Mouse (Mus musculus) cerebellum, adult 18-20 months (tissue): Measurements from ENCODE around the gene Gpr15.

Experiments
- DNase-seq, 2 experiments: peaks; one replicate each; pipeline ENCODE4 v3.0.0; 2021

Gpr15 gene

DNA sequence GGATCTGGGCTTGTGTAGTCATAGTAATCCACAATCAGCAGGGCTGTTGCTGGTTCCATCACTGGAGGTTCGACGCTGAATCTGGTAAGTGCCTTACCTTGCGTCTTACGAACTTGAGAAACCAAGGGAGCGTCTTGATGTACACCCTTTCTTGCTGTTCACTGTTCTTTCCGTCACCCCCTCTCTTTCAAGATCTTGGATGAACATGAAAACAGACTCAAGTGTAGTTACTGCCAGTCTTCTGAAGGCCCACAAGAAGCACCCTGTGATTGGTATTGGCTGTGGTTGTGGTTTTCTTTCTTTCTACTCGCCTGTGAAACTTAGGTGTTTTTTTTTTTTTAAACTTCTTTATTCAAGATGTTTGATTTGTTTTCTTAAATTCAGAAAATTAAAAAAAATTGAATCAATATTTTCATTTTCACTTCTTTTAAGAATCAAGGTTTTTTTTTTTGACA, at the start of gene Gpr15:
TSS of gene Gpr15 (minus strand) at position 405 of the 455 bp plus-strand sequence.
- DNase-seq = no peak

DNA sequence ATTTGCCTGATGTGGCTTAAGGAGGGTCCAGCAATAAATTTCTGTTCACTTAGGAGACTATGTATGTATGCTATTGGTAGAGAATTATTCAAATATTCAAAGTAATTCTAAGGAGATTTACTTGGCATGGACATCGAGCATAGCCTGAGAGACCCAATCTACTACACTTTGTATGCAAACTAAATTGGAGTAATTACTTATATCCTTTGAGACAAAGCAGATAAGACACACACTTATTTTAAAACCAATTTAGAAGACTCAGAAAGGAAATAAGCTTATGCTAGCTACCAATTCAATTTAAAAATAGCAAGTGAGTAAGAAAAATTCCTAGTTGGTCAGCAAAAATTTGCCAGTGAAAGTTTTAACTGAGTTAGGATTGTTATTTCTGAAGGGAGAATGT, 44.2 kb upstream of the Gpr15 start, which contains the start of gene Olfr172:
TSS of gene Olfr172 (minus strand) at position 101 of the 400 bp plus-strand sequence.
- DNase-seq = no peak

DNA sequence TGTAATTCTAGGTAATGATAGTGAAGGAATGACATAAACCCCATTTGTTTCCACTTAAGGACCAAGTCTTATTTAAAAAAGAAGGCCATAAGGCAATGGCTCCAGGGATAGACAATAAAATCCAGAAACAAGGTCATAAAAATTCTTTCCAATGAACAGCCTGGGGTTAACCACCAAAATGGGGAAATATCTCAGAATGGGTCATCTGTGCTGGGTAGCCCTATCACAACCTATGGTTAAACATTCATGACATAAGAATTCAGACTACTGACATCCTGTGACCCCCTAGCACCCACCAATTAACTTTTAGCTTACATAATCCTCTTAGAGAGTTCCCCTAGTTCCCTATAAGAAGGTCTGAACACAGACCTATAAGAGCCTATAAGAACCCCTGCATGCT, 37.3 kb upstream of the Gpr15 start:
- DNase-seq = no peak

DNA sequence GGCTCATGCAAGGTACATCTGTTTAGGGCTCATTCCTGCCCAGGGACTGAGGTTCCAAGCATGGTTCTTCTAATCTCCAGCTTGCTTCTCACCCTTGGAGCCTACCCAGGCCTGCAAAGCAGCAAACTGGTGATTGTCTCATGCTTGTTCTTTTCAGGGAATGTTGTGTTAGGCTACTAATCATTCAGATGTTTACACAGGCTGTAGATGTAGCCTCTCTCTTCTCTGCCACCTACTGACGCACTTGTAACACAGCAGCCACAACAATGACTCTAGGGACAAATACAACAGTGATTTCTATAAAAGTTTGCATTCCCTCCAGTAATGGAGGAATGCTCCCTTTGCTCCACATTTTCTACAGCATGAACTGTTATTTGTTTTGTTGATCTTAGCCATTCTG, 32.4 kb upstream of the Gpr15 start:
- no peak for DNase-seq

DNA sequence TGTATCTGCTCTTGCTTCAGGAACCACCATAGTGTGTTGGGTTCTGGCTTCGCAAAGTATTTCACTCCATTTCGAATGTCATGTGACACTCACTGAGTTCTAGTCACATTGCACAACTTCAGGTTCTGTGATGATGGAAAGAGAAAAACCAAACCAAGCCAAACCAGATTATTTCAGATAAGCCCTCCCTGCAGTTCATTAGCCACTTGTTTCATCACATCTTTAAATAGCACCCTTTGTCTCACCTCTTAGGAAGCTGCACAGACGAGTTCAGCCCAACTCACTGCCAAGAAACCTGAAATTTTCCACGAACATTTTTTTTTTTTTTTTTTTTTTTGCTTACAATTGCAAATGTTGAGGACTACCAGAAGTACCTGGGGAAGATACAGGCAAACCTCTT, 27.8 kb upstream of the Gpr15 start:
- DNase-seq = no peak

DNA sequence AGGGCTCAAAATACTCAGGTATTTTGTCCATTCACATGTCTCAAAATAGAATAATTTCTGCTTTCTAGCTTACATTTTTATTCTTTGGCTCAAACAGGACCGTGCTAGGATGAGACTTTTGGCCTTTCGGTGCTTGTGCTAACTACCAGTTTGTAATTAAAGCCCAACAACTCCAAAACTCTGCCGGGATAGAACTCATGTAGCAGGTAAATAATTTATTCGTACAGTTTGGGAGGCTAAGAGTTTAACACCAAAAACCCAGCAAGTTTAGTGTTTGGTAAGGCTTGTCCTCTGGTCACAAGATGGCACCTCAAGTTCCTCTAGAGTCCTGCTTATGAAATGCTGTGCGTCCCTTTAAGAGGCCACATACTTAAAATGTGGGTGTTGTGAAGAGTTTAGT, 21.9 kb upstream of the Gpr15 start:
- no peak for DNase-seq

DNA sequence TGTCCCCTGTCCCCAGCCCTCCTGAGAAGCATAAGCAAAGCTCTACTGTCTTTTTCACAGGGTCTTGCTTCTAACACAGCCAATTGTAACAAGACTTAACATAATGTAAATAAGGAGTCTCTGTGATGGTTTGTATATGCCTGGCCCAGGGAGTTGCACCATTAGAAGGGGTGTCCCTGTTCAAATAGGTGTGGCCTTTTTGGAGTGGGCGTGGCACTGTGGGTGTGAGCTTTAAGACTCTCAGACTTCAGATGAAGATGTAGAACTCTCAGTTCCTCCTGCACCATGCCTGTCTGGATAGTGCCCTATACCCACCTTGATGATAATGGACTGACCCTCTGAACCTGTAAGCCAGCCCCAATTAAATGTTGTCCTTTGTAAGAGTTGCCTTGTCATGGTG, 19.9 kb upstream of the Gpr15 start:
- no peak for DNase-seq

DNA sequence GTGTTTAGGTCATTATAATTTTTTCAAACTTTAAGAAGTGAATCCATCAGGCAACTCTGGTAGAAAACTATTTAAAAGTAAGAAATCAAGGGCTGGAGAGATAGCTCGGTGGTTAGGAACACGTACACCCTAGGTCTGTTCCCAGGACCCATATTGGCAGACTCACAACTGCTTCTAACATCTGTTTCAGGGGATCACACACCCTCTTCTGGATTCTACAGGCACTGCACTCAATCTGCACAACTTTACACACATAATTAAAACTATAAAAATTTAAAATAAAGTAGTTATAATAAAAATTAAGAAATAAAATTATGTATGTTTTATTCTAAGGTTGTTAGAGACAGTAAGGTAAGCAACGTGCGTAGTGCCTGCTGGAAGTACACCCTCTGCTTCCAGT, 19.3 kb upstream of the Gpr15 start:
- DNase-seq = no peak

DNA sequence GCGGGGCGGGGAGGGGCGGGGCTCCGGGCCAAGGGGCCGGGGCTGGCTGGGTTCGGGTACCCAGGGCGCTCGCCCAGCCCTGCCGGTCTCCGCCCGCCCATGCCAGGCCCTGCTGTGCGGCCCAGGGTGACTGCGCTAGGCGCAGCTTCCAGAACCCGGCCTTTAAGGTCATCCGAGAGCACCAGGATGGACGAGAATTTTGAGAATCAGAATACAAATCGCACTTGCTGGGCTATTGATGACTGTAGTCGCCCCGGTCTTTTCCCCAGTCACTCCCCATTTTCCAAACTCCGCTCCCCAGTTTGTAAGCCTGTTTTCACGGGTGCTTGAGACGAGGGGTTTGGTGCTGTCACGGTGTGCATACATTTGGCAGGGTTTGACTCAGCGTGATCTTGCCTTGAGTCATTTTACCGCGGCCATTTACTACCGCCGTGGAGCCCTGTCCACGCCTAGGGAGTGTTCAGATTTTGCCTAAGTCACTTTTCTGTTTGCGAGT, 9.4 kb upstream of the Gpr15 start:
- no peak for DNase-seq

DNA sequence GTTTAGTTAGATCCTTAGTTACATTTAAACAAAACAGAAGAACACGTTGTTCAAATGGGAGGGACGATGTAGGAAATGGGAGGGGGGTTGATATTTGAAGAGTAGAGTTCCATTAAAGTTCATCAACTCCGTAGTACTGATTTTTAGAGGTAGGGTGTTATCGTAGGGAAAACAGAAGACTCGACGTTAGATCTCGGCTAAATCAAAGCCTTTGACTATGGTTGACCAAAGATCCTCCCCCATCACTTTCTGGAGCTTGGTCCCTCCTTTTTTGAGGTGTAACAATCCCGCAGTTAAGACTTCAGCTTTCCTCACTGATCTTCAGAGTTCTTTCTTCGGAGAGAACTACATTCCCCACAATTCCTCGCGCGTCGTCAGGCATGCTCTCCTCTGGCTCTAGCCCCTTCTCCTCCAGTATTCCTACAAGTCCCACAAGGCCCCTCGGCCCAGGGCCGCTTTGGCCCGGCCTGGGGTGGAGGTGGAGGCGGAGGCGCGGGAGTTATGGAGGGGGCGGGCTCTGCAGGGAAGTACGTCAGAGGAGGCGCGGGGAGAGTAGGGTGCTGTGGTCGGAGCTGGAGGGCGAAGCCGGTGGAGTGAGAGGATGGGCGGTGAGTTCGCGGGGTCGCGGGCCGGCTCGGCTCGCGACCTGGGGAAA, 8.7 kb upstream of the Gpr15 start, which contains the start of gene Cldnd1:
TSS of gene Cldnd1 (plus strand) at position 434 of the 655 bp plus-strand sequence.
- DNase-seq = peak; percentile 92 to 99

DNA sequence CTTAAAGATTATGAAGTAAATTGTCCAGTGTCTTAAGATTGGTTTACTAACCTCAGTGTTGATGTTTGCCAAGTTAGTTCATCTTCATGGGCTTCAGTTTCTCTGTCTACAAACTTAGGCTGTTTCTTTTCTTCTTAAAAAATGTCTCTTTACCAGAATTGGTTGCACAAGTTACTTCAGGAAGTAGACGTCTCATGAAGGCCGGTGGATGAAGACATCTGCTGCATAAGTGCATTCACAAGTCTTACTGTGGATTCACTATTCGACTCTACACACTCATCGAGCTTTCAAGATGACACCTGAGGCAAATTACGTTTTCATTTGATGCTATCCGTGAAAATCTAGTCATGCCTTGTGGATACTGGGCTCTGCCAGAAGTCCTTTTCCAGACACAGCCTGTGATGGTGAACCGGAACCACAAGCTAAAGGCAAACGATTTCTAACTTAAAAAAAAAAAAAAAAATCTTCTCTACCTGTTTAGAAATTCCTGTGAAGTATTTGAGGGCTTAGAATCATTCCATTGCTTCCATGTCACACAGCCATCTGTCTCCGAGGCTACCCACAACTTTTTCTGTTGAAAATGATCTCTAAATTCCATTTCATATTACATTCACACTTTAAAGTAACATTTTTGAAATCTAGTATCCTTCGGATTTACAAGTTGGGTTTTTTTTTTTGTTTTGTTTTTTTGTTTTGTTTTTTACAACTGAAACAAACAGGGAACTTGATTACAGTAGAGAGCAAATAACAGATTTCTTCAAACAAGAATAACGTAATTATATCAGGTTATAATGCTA, 8.0 kb upstream of the Gpr15 start:
- no peak for DNase-seq

DNA sequence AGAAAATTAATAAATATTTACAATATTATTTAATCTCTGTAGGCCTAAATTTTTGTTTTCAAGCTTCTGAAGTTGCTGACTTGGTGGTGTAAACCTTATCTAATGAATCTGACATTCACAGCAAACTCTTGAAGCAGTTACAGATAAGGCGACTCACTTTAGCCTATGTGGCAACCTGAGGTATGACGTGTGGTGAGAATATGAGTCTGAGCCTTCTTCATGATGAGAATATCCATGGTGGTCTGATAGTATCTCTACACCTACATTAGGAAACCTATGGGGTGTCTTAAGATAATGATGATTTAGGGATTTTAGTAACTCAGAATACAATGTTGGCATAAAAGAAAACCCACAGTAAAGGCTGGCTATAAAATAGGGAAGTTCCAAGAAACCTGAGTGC, 3.4 kb upstream of the Gpr15 start:
- no peak for DNase-seq

DNA sequence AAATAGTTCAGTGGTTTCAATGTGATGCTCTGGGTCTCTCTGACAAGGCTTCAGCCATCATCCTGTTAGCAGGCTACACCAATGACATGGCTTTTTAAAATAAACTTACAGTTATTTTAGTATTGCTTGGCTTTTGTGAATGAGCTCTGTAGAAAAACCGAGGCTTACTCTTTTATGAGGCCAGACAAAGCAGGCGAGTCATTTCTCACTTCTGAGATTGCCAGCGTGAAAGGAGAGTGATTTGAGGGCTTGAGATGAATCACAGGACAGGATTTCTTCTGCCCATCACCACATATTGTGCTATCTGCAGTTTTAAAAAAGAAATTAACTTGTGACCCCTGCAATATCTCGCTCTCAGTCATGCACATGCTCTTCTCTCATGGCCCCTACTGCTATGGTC, 3.9 kb downstream of the Gpr15 start:
- DNase-seq = no peak

DNA sequence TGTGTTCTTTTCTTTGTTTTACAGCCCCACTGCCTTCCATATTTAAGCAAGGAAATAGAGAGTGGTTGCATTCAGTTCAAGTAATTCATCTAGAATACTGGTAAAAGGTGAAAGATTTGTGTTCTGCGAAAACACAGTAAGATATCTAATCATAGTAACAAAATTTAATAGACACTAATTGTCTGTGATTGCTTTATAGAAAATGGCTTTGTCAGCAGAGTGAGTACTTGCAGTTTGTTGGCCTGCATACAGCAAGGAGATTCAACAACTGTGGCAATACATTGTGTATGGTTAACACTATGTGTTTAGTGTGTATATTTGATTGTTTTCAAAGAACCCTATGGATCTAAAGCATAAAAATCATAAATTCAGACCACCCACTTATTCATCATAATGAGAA, 5.7 kb downstream of the Gpr15 start:
- no peak for DNase-seq

DNA sequence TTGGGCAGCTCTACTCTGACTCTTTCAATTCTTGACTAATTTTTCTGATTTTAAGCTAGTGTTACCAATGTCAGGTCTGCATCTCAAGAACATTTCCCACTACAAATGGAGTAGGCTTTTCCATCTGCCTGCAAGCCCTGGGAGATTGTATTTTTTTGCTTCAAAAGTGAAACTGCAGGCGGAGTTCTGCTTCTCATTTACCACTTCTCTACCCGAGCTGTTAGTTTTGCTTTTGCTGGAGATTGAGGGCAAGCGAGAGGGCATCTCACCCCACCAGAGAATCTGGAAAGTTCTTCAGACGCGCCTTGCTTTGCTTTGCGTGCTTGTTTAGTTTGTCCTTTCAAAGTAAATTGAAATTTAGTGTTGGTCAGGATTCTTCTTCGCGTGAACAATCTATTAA, 6.6 kb downstream of the Gpr15 start:
- DNase-seq = no peak

DNA sequence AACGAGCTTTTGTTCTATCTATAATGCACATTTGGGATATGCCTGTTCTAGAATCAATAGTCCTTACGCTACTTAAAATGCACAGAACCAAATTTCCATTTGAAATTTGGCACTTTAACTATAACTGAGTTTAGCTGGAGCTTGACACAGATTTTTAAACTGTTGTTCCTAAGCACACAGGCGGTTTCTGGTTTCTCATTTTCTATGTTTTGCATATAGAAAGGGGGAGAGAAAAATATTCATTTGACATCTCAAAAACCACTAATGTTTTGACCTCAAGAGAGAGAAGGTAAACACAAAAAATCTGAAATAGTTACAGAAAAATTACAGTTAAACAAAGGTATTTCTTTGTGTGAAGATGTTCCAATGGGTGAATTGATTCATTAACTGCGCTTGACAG, 9.3 kb downstream of the Gpr15 start:
- no peak for DNase-seq

DNA sequence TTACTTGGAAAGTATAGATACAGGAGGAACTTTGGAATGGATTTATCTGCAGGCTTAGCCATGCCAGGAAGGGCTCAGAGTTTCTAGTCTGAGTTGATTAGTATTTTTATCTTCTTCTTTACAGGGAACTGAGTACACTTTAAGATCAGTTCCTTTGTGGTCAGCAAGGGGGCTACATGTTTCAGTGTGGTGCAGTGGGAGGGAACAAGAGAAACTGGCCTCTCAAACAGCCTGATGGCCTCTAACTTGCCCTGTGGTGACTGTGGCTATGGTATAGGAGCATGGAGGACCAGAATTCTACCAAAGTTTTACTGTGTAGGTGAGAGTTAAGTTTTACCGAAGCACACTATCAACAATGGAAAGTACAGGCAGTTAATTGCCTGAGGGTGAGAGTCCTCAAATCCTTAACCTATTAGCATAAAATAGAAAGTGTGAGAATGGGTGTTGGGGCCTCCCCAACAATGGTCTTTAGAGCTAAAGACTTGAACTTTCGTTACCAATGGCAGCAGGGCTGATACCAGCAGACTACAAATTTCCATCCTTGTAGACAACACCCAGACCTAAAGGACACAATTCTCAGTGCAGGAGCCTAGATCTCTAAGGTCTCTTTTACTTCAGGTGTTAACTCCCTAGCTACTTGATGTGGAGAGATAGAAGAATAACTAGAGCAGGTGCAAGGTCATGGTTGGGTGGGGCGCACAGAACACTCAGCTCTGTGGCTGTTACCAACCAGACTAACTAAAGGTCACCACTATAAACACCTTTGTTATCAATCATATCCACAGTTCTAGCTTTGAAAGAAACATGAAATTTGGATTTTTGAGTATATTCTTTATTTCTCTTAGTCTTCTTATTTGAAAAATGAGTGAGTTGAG, 10.0 kb downstream of the Gpr15 start:
- DNase-seq = no peak

DNA sequence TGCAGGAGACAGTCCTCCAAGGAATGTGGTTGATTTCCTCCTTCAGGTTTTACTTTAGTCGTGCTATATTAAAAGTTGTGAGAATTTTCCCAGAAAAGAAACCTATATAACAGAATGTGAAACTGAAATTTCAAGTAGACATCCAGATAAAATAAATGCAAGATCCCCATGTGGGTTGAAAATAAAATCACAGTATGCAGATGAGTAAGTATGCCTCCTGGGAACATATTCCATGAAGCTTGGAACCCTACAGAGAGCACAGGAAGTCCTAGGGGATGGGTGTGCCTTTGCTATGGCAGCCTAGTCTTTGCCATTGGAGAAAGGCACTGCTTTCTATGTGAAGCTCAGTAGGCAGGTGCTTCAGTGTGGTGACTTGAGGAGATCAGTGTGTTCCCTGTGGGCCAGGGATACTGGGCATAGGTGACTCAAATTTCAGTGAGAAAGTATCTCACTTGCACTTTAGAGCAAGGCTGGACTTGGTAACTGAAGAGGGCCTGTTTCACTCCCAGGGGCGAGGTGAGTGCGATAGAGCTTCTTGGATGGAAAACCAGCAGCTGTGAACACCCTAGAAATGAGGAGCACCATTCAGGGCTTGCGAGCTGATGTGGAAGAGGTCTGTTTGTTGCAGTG, 11.5 kb downstream of the Gpr15 start:
- DNase-seq = no peak

DNA sequence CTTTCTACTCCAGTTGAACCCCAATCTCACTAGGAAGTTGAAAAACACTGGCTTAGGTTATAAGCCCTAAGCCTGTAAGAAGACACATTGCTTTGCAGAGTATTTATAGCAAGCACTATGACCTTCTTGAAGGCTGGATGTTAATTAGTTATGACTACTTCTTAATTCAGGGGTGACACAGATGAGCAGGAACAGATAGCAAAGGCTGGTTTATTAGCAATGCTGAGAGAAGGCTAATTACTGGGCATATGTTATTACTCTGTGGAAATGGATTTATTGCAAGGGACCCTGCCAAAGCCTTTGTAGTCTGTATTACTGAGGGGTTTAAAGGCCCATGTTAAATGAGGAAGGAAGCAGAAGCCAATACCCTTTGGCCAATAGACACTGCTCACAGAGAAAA, 13.9 kb downstream of the Gpr15 start:
- no peak for DNase-seq

DNA sequence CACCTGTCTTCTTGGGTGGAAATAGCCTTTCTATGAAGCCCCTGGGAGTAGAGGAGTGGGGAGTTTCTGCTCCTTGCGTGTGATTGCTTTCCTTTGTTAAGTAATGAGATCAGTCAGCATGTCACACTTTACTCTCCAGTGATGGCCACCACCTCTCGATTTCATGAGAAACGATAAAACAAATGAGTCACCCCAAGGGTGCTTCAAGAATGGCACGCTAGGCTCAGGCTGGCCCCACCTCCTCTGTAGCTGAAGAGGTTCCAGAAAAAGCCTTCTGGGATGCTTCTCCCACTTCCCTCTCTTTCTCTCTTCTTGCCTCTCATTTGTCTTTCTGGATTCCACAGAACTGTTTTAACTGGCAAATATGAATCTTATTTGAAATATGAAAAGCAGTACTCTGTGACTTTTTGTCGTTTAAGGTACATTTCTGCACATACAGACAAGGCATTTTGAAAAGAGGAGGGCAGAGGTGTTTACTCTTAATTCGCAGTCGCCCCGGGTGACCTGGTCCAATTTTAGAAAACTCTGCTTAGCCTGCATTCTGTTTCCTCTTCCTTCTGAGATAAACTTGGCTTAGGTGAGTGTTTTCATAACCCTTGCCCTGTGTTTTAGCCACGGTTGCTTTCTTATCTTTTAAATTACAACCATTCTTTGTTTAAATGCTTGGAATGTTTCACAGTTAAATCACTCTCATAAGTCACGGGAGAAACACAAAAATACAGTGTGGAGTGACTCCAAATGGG, 15.3 kb downstream of the Gpr15 start:
- no peak for DNase-seq

DNA sequence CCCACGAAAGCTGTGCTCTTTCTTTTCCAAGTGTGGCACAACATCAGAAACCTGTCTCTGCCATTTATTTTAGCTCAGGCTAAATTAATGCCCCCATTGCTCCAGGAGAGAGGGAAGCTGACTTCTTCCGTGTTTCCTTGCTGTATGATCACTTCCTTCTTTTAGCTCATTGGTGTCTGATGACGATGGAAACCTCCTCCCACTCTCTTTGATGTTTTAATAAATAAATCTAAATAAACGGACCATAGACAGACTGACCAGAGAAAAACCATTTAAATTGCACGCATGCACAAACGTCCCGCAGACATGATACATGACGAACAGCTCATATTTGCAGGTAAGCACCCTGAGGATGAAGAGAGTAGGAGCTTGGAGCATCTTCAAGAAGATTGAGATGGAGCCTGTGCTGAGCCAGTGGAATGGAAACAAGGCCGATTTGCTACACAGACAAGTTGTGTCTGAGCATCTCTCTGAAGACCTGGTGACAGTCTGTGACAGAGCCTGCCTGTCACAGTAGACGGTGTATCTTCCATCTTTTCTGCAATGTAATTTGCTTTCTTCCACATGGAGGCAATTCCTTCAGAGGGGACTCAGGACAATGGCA, 16.4 kb downstream of the Gpr15 start:
- no peak for DNase-seq

DNA sequence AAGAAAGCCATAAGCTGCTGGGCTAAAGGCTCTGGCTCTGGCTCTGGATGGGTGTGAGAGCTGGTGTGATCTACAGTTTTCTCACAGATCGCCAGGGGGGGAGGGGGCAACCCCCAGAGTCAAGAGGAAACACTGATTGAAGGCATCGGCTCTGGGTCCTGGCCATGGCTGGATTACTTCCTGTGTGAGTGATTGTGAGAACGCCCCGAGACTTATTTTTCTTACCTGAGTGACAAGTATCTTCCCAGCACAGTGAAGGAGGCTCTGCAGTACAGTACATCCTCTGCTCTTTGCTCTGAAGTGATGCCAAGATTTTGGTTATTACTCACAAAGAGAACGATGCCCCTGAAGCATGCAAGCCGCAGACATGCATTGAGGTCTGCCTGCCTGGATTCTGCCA, 17.1 kb downstream of the Gpr15 start:
- no peak for DNase-seq
